Mouse (Mus musculus) myocyte (in vitro differentiated cells): ENCODE measurements at regions not wholly inside any gene's neighbourhood (a gene's known extent, or its start where the extent isn't known, plus 50 kb on each side); places are given as distances from the start of the nearest gene placed in this dataset.

Experiments used
- CEBPB ChIP-seq: IDR thresholded peaks from 2 replicates; pipeline ENCODE4 v1.6.1; 2011; ENCODE audit warnings: mild to moderate bottlenecking, moderate library complexity; ENCODE audit not compliant: poor library complexity, insufficient read depth, severe bottlenecking
- REST ChIP-seq: IDR thresholded peaks from one replicate; pipeline ENCODE4 v1.6.1; 2011; ENCODE audit warnings: mild to moderate bottlenecking, control low read depth, moderate library complexity; ENCODE audit not compliant: insufficient read depth, insufficient read length
- TCF12 ChIP-seq: IDR thresholded peaks from one replicate; pipeline ENCODE4 v1.6.1; 2011; ENCODE audit warnings: mild to moderate bottlenecking, control low read depth; ENCODE audit not compliant: poor library complexity, insufficient read depth, severe bottlenecking

- TF ChIP-seq TCF12 (no peak), REST (no peak), CEBPB (no peak)
Observed at GRCm38 (mm10) chr6:4436874-4437273, 67.7 kb upstream of the Col1a2 start.
